Mouse (Mus musculus): ENCODE data around the gene Meox1.

GRCm38 (mm10) chr11:101911855-101912579, 17.8 kb upstream of the Meox1 start:
- TF ChIP-seq USF1 (IDR thresholded peaks at IDR 0.05; ENCODE audit: low read depth) (no peak), CTCF (IDR thresholded peaks at IDR 0.05; ENCODE audit: control insufficient read depth, insufficient read depth, insufficient read length) (no peak), MAX (IDR thresholded peaks at IDR 0.05) (no peak), MYOG (IDR thresholded peaks at IDR 0.05; ENCODE audit: control insufficient read depth, extremely low read depth, insufficient read length) (no peak), CEBPB (IDR thresholded peaks at IDR 0.05; ENCODE audit: low read depth) (no peak), MYOD1 (IDR thresholded peaks at IDR 0.05; ENCODE audit: control insufficient read depth, insufficient read length, low read depth) (no peak)

Data from C2C12 (cell line).